Mouse (Mus musculus) right cerebral cortex, adult 2 months (tissue): ENCODE results near the gene Ap2b1.
A peak's percentile ranks its signal among the peaks of the same experiment; 100 is the strongest.
"Not testable (repeated sequence)": the region's sequence is repeated elsewhere in the genome, so short reads cannot be mapped to it uniquely, and the experiment has no call there.

Experiments used
- DNase-seq, 2 experiments: peaks; one replicate each; pipeline ENCODE4 v3.0.0; 2021 to 2022; ENCODE audit warnings: low spot score in 2 of 2

Gene Ap2b1

GRCm38 (mm10) chr11:83301431-83301831, 2.6 kb downstream of the Ap2b1 start:
- no peak for DNase-seq

DNA sequence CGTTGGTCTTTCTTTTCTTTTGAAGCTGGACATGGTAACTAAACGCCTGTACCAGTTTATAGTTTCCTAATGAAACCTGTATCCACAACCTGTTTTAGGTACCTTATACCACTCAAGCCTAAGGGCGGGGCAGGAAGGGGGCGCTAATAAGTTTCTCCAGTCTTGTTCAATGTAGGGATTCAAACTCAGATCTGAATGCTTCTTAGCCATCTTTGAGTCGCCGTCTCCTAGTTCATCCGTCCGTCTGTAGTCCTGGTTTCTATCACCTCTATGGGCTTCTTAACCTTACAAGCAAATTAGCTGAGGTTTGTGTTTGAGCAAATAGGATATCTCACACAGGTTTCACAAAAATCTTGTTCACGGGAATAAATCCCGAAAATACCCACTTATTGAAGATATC, 3.3 kb downstream of the Ap2b1 start:
- DNase-seq: peak in 1 of 2 experiments; percentile 21

GRCm38 (mm10) chr11:83302526-83303251, 3.9 kb downstream of the Ap2b1 start, which contains the start of gene Pex12:
Pex12 (minus strand) TSS chr11:83302586.
- peak; percentile 96 to 97 for DNase-seq

DNA sequence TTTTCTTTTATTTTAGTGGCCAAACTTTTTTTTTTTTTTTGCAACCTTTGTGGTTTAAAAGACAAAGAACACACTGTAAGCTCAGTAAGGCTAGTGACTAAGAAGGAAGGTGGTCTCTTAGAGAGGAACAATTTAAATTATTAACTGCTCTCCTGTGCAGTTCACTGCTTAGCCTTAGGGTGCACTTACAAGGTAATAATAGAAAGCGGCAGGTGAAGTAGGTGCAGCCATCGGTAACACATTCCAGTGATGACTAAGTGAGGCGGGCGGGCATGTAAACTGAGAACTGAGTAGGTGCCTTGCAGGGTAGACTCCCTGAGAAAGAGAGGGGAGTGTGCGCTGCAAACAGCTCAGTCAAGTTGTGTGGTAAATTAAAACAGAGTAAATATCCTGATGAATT, 4.9 kb downstream of the Ap2b1 start:
- DNase-seq: peak; percentile 53 to 59

DNA sequence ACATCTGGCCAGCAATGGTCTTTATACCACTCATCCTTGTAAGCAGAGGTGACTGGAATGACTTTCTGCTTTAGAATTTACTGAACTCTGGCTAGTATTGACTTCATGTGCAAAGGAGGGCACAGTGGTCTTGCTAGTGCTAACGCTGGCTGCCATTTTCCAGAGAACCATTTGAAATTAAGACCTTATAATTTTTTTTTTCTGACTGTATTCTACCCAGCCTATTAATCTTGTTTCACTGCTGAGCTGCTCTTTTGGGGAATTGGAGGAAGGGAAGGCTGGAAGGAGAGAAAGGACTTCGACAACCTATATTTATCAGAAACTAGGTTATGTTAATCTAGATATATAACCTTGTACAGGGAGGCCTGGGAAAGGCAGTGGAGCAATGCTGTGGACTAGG, 5.7 kb downstream of the Ap2b1 start:
- no peak for DNase-seq

DNA sequence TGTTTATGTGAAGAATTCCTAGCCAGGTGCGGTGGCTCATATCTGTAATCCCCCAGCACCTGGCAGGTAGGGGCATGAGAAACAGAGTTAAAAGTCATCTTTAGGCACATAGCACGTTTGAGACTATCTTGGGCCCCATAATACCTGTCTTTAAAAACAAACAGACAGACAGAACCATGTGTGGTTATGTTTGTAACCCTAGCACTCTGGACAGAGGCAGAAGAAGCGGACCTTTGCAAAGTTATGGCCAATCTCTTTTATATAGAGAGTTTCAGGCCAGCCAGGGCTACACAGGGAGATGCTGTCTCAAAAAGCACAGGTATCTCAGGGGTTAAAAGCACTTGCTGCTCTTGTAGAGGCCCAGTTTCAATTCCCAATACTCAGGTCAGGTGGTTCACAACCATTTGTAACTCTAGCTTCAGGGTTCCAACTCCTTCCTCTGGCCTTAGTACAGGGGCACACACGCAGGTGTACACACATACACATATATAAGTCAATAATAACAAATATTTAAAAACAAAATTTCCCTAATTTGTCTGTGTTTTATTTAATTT, 8.0 kb downstream of the Ap2b1 start:
- no peak for DNase-seq

- peak; percentile 67 to 71 for DNase-seq
Measured at GRCm38 (mm10) chr11:83312471-83312870, 13.6 kb downstream of the Ap2b1 start.

- no peak for DNase-seq
Measured at GRCm38 (mm10) chr11:83319048-83319447, 20.2 kb downstream of the Ap2b1 start.

DNA sequence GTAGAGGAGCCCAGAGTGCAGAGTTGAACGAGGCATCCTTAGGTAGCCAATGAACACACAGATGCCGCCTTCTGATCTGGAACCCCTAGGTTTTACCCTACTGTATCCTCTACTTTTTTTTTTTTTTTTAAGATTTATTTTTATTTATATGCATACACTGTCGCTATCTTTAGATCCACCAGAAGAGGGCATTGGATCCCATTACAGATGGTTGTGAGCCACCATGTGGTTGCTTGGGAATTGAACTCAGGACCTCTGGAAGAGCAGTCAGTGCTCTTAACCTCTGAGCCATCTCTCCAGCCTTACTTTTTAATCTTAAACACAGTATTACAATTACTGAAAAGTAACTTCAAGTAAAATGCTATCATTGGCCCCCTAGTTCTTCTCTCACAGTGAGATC, 27.9 kb downstream of the Ap2b1 start:
- DNase-seq: not testable (repeated sequence)

DNA sequence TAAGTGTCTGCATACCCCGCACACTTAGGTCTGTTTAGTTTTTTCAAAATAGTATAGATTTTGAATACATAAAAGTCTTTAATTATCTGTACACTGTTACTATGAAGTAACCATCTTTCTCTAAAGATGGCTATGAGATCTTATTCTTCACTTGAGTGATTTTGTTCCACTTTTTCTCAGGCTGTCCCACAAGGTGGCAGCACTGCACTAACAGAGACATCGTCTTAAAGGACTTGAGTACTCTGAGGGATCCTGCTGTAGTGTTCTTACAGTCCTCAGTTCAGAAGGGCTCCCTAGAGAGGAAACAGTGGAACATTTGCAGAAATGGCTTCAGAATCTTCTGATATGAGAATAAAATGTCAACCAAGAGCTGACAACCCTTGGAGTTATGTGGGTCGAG, 28.6 kb downstream of the Ap2b1 start:
- DNase-seq: peak; percentile 72 to 78

DNA sequence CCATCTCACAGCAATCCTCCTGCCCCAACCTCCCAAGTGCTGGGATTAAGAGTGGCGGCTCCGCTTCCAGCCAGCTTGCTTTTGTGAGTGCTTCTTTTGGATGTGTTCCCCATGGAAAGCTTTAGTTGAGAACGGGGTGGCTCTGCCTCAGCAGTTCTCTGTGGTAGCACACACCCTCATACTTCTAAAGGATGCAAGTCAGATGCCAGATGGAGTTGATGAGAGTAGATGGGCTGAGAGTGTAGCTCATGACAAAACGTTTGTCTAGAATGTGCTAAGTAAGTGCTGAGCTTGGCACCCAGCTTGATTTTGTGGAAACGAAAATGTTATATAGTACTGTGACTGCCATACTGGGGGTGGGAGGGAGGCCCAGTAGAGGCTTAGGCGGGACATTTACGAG, 37.0 kb downstream of the Ap2b1 start:
- DNase-seq: peak; percentile 29 to 34

- DNase-seq: no peak
Measured at GRCm38 (mm10) chr11:83339705-83340104, 40.9 kb downstream of the Ap2b1 start.

DNA sequence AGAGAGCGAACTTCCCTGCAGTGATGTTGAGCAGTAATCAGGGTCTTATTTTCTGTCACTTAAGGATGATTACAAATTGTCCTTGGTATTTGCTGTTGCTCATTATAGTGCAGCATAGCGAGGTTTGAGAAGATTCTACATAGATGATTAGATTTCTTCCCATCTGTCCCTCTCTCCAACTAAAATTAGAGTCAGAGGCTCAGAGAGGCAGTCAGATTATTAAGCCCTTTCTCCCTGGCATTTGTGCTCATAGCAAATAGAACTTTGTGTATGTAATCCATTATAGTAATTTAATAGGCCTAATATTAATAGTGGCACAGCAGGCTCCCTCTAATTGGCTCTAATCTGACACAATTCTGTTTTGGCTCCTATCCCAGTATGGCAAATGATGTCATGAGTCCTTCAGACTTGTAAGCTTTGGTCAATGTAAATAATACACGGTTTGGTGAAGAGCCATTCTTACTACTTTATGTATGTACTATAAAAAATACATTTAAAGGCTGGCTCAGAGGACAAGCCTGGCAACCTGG, 43.0 kb downstream of the Ap2b1 start:
- DNase-seq: no peak

DNA sequence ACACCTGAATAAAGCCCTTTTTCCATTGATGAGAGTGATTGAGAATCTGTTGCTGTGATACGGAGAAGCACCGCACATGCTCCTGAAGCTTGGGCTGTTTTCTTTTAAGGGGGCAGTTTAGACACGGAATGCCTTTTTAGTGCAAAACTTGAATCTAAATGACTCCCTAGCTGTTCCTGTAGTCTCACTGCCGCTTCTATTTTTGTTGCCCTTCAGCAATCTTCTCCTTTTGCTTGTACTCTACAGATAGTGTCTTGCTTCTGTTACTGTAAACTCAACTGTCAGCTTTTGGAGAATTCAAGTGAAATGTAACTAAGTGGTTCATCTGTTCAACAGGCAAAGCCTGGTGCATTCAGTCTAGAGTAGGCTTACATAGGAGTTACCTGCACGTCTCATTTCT, 56.6 kb downstream of the Ap2b1 start:
- DNase-seq: no peak

DNA sequence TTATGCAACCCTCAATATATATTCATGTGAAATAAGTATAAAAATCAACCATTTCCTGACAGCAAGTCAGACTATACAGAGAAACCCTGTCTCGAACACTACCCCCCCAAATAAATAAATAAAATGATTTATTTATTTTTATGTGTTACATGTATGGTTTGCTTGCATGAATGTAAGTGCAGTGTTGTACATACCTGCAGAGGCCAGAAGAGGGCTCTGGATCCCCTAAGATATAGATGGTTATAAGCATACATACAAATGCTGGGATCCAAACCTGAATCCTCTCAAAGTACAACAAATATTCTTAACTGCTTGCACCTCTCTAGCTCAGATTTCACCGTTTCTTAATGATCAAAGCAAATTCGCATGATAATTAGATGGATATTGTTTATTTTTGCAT, 58.6 kb downstream of the Ap2b1 start:
- DNase-seq: peak; percentile 46 to 62

DNA sequence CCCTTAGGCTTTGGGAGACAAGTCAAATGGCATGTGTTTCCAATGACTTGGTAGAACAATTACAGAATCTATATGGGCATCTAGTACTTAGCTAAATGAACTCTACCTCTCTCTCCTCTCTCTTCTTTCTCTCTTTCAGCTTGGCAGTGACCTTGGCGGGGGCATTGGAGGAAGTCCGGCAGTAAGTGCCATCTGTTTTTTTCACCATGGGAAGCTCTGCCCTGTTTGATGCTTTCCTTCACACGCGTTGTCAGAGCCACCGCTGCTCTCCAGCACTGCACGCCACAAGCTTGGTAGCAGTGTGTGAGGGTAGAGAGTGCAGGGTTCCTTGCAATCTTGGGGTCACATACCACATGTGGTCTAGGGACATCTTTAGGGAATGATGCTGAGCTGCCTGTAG, 65.8 kb downstream of the Ap2b1 start:
- DNase-seq: no peak

DNA sequence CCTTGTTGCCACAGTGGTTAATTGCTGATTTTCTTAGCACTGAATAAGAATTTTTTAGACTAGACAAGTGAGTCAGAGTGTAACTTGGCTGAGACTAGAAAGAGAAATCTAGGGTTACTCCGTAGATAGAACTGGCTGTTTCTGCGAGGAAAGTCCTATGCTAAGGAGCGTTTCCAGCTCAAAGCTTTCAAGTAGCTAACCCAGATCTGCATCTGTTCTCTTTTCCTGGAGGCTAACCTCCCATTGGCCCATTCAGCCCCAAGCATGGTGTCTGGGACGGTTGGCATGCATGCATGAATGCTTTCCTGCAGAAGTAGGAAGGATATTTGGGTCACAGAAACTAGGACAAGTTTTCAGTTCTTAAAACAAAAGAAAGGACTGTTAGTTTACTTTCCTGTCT, 72.4 kb downstream of the Ap2b1 start:
- peak in 1 of 2 experiments; percentile 23 for DNase-seq

- no peak for DNase-seq
Measured at GRCm38 (mm10) chr11:83379745-83380341, 81.0 kb downstream of the Ap2b1 start.

DNA sequence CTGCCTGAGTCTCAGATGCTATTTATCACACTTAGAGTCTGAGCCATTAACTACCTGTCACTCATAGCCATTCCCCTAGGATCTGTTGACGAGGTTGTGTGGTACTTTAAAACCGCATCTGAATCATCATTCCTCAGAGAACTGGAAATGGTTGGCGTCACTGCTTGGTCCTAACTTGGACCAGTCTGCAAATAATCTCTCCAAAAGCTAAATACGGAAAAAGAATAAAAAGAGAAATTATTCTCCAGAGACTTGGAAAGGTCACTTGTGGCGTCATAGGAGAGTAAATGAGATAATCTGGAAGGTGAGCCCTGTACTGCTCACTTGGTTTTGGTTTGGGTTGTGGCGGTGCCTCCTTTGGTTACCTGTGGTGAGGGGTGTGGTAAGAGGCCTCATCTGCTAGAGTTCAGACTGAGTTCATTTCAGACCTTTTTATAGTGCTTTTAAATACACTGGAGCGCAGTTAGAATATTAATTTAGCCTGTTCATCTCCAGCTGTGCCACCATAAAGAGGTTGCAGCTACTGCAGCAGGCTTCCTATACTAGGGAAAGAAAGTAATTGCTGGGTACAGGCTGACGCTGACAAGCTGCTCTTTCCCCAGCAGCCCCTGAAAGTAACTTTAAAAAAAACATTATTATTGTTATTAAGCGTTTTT, 84.2 kb downstream of the Ap2b1 start:
- peak in 1 of 2 experiments; percentile 12 for DNase-seq

DNA sequence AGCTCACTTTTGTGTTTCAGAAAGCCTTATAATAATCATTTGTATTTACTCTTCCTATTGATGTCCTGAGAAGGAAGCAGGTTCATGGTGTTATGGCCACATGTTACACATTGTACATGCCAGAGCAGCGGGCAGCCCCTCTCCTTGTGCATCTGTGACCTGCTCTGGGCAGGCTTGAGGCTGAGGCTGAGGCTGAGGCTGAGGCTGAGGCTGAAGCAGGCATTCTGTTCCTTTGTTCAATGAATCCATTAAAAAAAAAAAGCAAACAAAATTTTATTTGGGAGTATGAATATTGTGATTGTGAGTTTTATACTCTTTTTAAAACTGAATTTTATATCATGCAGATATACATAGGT, 84.7 kb downstream of the Ap2b1 start:
- DNase-seq: no peak

- DNase-seq: peak; percentile 41 to 47
Measured at GRCm38 (mm10) chr11:83393062-83393461, 94.2 kb downstream of the Ap2b1 start.

DNA sequence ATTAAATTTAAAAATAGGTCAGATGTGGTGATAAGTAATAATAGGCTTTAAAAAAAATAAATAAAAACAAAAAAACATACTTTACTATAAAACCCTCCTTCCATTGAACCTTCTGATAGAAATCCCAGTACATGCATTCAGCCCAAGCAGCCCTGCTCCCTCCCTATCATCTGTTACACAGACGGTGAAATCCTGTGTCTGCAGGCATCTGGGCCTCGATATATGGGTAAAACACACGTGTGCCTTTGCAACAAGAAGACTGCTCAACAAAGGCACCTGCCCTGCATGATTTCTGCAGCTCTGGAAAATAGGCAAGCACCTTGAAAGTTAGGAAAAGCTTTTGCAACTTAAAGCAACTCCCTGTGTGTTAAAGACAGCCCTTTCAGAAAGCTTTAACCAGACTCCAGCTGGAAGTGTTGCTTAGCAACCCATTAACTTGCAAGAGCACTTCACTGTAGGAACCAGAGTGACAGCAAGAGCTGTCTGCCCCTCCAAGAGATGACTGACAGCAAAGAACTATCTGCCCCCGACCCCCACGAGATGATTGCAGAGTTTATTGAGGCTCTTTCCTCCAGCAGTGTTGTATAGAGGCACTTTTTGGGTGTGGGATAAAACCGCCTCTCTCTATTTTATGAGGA, 96.1 kb downstream of the Ap2b1 start:
- peak in 1 of 2 experiments; percentile 33 for DNase-seq
